Mouse (Mus musculus) leukemia stem cell, adult 10-12 weeks (primary cell): ENCODE measurements around the gene Trim54. TPM values are rescaled to one million over a fixed set of nuclear protein-coding genes. Genes with fewer than 3 reads are reported as not detected.

Experiments
- polyA plus RNA-seq: library from polyadenylated mRNA; stranded (reverse); fragments of >175 nt; gene quantifications from 2 replicates; pipeline ENCODE4 v1.2.3, GENCODE M21; 2012; ENCODE audit warnings: low replicate concordance

Gene Trim54
- not detected in 2 replicates for polyA plus RNA-seq

DNA sequence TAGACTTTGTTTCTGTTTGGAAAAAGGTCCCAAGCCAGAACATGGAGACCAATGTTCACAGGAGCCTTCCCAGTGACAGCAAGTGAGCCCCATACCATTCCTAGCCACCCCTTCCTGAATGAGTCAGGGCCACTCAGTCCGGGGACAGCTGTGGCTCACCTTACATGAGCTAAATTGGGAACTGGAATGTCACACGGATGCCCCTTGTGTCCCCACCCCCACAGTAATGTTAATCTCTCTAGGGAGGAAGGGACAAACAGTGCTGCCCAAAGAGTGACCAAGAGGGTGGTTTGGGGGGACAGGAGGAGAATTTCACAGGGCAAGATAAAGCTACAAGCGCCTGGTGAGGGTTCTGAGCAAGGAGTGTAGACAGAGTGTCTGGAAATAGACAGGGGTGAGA lies at the start of gene Trim54:
Gene Trim54 (plus strand): TSS at position 359 of the 400 bp plus-strand sequence.

DNA sequence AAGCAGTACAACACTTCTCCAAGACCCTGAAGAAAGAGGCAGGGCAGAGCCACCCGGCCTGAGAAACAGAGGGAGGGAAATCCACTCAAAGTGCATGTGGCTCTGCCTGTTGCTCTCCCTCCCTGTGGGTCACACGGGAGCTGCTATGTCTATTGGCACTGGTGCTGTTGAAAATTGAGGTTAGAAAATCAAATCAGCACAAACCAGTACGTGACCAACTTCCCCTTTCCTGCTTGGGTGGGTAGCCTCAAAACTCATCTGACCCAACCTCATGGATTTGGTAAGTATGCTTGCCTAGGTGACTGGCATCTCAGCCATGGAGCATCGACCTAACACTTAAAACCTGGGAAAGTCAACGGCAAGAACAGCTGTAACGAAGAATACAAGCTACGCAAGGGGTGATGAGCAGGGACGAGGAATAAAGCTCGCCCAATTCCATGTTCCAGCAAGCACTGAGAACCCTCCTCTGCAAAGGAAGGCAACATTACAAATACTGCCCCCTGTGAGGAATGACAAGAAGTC lies 10.6 kb upstream of the Trim54 start, which contains the start of gene Dnajc5g:
Gene Dnajc5g (plus strand): TSS at position 472 of the 522 bp plus-strand sequence.

DNA sequence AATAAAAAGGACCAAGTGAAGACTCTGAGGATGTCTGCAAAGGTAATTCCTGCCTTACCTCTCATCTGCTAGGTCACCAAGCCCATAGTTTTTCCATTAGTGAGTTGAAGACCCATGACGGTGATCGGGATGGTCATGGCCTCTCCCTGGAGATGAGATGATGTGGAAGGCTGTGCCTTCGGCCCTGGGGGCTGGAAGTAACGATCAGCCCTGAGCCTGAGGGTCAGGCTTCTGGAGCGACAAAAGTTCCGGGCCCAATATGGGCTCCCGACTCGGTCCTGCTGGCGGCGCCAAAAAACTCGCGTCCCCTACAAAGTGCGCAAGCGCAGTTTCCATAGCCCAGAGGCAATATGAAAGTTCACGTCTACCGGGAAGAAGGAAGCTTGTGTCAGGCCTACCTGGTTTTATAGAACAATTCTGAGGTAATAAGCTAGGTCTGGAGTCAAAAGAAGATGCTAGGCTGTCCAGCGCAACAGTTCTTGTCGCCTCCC lies 8.5 kb upstream of the Trim54 start, which contains the start of gene Slc30a3:
Gene Slc30a3 (minus strand): TSS at position 238 of the 491 bp plus-strand sequence.

DNA sequence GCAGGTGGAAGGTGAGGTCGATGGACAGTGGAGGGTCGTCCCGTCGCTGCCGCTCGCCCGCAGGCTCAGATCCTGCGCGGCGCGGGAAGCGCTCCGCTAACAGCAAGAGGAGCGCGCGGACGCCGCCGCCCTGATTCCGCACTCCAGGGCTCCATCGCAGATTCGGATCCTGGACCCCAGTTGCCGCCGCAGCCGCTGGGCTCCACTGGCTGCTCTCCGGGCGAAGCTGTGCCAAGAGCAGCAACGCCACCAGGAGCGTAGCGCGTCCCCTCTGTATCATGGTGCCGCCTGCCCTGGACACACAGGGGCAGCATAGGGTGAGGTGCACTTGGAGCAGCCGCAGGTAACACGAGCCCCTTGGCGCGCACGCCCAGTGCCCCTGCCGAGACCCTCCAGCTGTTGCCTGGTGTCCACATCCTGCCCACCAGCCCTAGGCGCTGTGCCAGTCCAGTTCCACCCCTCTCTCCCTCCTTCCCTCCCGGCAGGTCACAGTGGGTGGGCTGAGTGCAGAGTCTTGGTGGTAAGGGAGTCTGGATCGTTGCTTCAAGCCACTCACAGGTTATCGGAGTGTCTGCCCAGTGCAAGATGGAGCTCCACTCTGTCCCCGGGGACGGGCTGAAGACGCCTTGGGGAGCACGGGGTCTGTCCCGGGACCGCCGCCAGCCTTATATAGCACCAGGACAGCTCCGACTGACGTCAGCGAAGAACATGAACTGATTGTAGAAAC lies 21.9 kb downstream of the Trim54 start, which contains the start of gene Ucn:
Gene Ucn (minus strand): TSS at position 589 of the 727 bp plus-strand sequence.

DNA sequence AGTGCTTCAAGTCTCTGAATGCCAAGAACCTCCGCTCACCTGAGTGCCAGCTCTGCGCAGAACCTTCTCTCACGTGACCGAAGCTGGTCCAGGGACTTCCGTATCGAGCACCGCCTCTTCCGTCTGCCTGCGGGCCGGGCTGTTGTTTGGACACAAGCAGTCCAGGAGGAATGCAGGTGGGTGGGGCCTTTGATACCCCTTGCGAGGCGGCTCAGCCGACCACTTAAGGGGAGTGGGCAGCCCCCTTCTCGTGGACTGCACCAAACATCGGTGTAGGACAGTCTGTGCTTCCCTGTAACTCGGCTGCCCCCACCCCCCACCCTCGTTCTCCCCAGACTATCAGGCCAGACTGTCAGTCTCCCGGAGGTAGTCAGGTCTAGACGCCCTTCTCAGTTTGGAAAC lies 37.6 kb downstream of the Trim54 start, which contains the start of gene Mpv17:
Gene Mpv17 (minus strand): TSS at position 100 of the 402 bp plus-strand sequence.

DNA sequence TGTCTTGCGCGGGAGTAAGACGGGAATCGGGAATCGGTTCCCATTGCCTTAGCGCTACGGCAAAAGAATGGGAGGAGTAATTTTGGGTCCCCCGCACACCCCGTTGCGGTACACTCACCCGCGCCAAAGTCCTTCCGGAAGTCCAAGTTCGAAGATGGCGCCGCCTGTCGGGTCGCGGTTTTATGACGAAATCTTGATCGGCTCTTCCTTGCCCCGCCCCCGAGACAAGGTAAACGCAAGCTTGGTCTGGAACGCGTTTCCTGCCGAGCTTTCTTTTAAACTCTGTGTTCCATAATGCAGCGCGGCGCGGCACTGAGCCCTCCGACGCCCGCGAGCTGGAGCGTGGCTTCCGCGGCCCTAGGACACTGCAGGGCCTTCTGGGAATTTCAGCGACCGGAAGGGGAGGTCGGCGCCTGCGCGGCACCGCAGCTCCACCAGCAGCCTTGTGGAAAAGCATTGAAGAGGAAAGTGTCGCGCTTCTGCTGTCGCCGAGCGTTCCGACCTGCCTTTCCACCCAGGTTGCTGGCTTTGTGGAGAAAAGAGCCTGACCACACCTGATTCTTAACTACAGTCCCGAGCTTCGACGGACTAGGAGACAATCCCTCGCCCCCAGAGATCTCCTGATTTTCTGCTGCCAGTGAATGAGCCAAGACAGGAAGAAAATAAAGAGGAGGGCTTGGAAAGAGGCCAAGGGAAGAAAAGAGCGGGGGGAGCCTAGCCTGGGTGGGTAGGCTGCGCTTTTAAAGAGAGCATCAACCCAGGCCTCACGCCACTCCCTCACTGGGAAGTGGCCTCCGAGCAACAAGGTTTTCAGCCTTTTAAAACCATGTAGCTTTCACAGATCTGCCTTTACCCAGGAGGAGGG lies 63.5 kb downstream of the Trim54 start, which contains the start of the genes Gm29609 and Gtf3c2:
Gene Gm29609 (minus strand): TSS at position 146 of the 865 bp plus-strand sequence.
Gene Gtf3c2 (minus strand): TSS at position 379 of the 865 bp plus-strand sequence.

Other genes starting within 250 kb of the Trim54 start
- 13.1 and 32.5 TPM in 2 replicates for gene Tmem214, start 248.7 kb upstream of the Trim54 start, polyA plus RNA-seq
- 40.6 and 66.1 TPM in 2 replicates for gene Agbl5, start 228.0 kb upstream of the Trim54 start, polyA plus RNA-seq
- gene Ost4, start 208.9 kb upstream of the Trim54 start, polyA plus RNA-seq: 52.3 and 99.1 TPM in 2 replicates
- 5.9 and 22.8 TPM in 2 replicates for gene Emilin1, start 203.3 kb upstream of the Trim54 start, polyA plus RNA-seq
- 6.8 and 14.6 TPM in 2 replicates for gene Khk, start 195.3 kb upstream of the Trim54 start, polyA plus RNA-seq
- gene Cgref1, start 171.1 kb upstream of the Trim54 start, polyA plus RNA-seq: not detected in 2 replicates
- gene Preb, start 156.4 kb upstream of the Trim54 start, polyA plus RNA-seq: 106 and 114 TPM in 2 replicates
- 0.23 and 0.33 TPM in 2 replicates for gene Tcf23, start 148.1 kb upstream of the Trim54 start, polyA plus RNA-seq
- gene Atraid, start 68.4 kb upstream of the Trim54 start, polyA plus RNA-seq: 8.0 and 9.4 TPM in 2 replicates
- 1.1 and 10.6 TPM in 2 replicates for gene Slc5a6, start 67.8 kb upstream of the Trim54 start, polyA plus RNA-seq
- gene Cad, start 61.9 kb upstream of the Trim54 start, polyA plus RNA-seq: 574 and 647 TPM in 2 replicates
- gene Dnajc5g, start 10.4 kb upstream of the Trim54 start, polyA plus RNA-seq: not detected in 2 replicates
- gene Slc30a3, start 8.5 kb upstream of the Trim54 start, polyA plus RNA-seq: 0.68 TPM in 1 of 2 replicates, not detected in the other
- gene Ucn, start 22.1 kb downstream of the Trim54 start, polyA plus RNA-seq: not detected in 2 replicates
- 8.5 and 16.4 TPM in 2 replicates for gene Mpv17, start 37.5 kb downstream of the Trim54 start, polyA plus RNA-seq
- gene Gm29609, start 63.2 kb downstream of the Trim54 start, polyA plus RNA-seq: 6.5 and 9.2 TPM in 2 replicates
- 26.5 and 69.9 TPM in 2 replicates for gene Gtf3c2, start 63.4 kb downstream of the Trim54 start, polyA plus RNA-seq
- gene Snx17, start 76.5 kb downstream of the Trim54 start, polyA plus RNA-seq: 13.8 and 16.2 TPM in 2 replicates
- 180 and 338 TPM in 2 replicates for gene Eif2b4, start 76.7 kb downstream of the Trim54 start, polyA plus RNA-seq
- 37.9 and 81.8 TPM in 2 replicates for gene Zfp513, start 85.6 kb downstream of the Trim54 start, polyA plus RNA-seq
- 522 and 770 TPM in 2 replicates for gene Ppm1g, start 104.0 kb downstream of the Trim54 start, polyA plus RNA-seq
- gene Nrbp1, start 124.2 kb downstream of the Trim54 start, polyA plus RNA-seq: 13.0 and 17.5 TPM in 2 replicates
- gene Gm9970, start 124.5 kb downstream of the Trim54 start, polyA plus RNA-seq: 0.36 TPM in 1 of 2 replicates, not detected in the other
- 3.8 and 11.2 TPM in 2 replicates for gene Krtcap3, start 135.0 kb downstream of the Trim54 start, polyA plus RNA-seq
- gene Ift172, start 174.4 kb downstream of the Trim54 start, polyA plus RNA-seq: 5.5 and 6.3 TPM in 2 replicates
- gene Fndc4, start 179.4 kb downstream of the Trim54 start, polyA plus RNA-seq: 0.57 and 2.1 TPM in 2 replicates
- 0.19 TPM in 1 of 2 replicates, not detected in the other for gene Gckr, start 180.7 kb downstream of the Trim54 start, polyA plus RNA-seq